Mouse (Mus musculus) T-helper 17 cell (primary cell): ENCODE measurements at regions not wholly inside any gene's neighbourhood (a gene's known extent, or its start where the extent isn't known, plus 50 kb on each side); places are given as distances from the start of the nearest gene placed in this dataset.

Experiments
- in situ Hi-C, 2 experiments: fragments of 300-600 bp; cut with MboI, MseI; formaldehyde crosslinking; loops; 1 replicate in 1 of 2; 2 replicates in 1 of 2; pipeline ENCODE4 v1.15.1; 2025; ENCODE audit warnings: high pct_unique_total_duplicates in 2 of 2

- in situ Hi-C loops = no loop called here
Observed at GRCm38 (mm10) chr9:98791709-98792108, 50.6 kb upstream of the Prr23a1 start.

GRCm38 (mm10) chr9:98773651-98774185 lies 68.6 kb upstream of the Prr23a1 start:
- in situ Hi-C loops = no loop called here

- in situ Hi-C loops = no loop called here
Observed at GRCm38 (mm10) chr9:98773212-98773611, 69.1 kb upstream of the Prr23a1 start.

GRCm38 (mm10) chr9:98754764-98755163 lies 87.5 kb upstream of the Prr23a1 start:
- in situ Hi-C loops = no loop called here

- in situ Hi-C loops = no loop called here
Observed at GRCm38 (mm10) chr9:98753356-98753953, 88.8 kb upstream of the Prr23a1 start.

- in situ Hi-C loops = no loop called here
Observed at GRCm38 (mm10) chr9:98743785-98744184, 98.5 kb upstream of the Prr23a1 start.

- in situ Hi-C loops = no loop called here
Observed at GRCm38 (mm10) chr9:98727276-98727860, 114.9 kb upstream of the Prr23a1 start.

GRCm38 (mm10) chr9:98726638-98727037 lies 115.7 kb upstream of the Prr23a1 start:
- in situ Hi-C loops = no loop called here

GRCm38 (mm10) chr9:98722885-98723284 lies 119.4 kb upstream of the Prr23a1 start:
- in situ Hi-C loops = no loop called here

GRCm38 (mm10) chr9:98721381-98721780 lies 119.9 kb upstream of the Mrps22 start:
- in situ Hi-C loops = no loop called here

GRCm38 (mm10) chr9:98717701-98718270 lies 116.3 kb upstream of the Mrps22 start:
- in situ Hi-C loops = no loop called here

- in situ Hi-C loops = no loop called here
Observed at GRCm38 (mm10) chr9:98714661-98715060, 113.2 kb upstream of the Mrps22 start.

- in situ Hi-C loops = no loop called here
Observed at GRCm38 (mm10) chr9:98712826-98713225, 111.4 kb upstream of the Mrps22 start.

- in situ Hi-C loops = no loop called here
Observed at GRCm38 (mm10) chr9:98712023-98712563, 110.6 kb upstream of the Mrps22 start.

- in situ Hi-C loops = no loop called here
Observed at GRCm38 (mm10) chr9:98710155-98710710, 108.8 kb upstream of the Mrps22 start.

GRCm38 (mm10) chr9:98708001-98708680 lies 106.7 kb upstream of the Mrps22 start:
- in situ Hi-C loops = loop anchor here in 1 of 2 experiments (5.0 kb wide), 1 partner anchor 89 kb away; no protein-coding TSS in a partner anchor

- in situ Hi-C loops = loop anchor here in 1 of 2 experiments (5.0 kb wide), 1 partner anchor 90 kb away; no protein-coding TSS in a partner anchor
Observed at GRCm38 (mm10) chr9:98707491-98707890, 106.0 kb upstream of the Mrps22 start.

GRCm38 (mm10) chr9:98704131-98704530 lies 102.7 kb upstream of the Mrps22 start:
- in situ Hi-C loops = no loop called here

GRCm38 (mm10) chr9:98703331-98703730 lies 101.9 kb upstream of the Mrps22 start:
- in situ Hi-C loops = no loop called here

- in situ Hi-C loops = no loop called here
Observed at GRCm38 (mm10) chr9:98700571-98700970, 99.1 kb upstream of the Mrps22 start.

- in situ Hi-C loops = loop anchor here in 1 of 2 experiments (10.0 kb wide), 1 partner anchor 62 kb away; no protein-coding TSS in a partner anchor
Observed at GRCm38 (mm10) chr9:98697155-98697554, 95.7 kb upstream of the Mrps22 start.
